ENCODE assay signal across 9 mouse cellular contexts in genomic region chr1:193270965-193271763, GRCm38 (mm10). TPM values are rescaled to one million over a fixed set of nuclear protein-coding genes. Genes with fewer than 3 reads are reported as not detected.
A peak's percentile ranks its signal among the peaks of the same experiment; 100 is the strongest.
DNase-seq lines count a peak whose midpoint lies in the region; ATAC-seq and TF ChIP-seq lines count a peak whose summit lies in the region.
"Had no signal": no experiment of that assay in that cellular context is flagged by ENCODE, and none has a peak within 500 bp of the region (broad histone marks: within the 10 kb centered on the region; RNA-seq: fewer than 3 reads in every experiment).

No protein-coding gene starts in this region.

- peak overlapping the region; percentile 88 for H3K27ac ChIP-seq in heart, embryonic 10.5 days
- no peak overlapping the region for H3K27ac ChIP-seq in cortical plate, adult 2 months (ENCODE audit: insufficient read depth, low read length)
- H3K27ac ChIP-seq in intestine, embryonic 14.5 days (ENCODE audit: low read depth): no peak overlapping the region
- peak overlapping the region; percentile 92 for H3K27ac ChIP-seq in lung, embryonic 15.5 days

- WGBS in heart, embryonic 10.5 days: 26% methylated on average over 6 of the region's 6 CpGs
- WGBS in intestine, embryonic 14.5 days: 48% methylated on average over 6 of the region's 6 CpGs
- WGBS in lung, embryonic 15.5 days: 23% methylated on average over 6 of the region's 6 CpGs

- H3K27me3 ChIP-seq in heart, embryonic 10.5 days (ENCODE audit: insufficient read depth, poor library complexity, severe bottlenecking): no peaks in the 10 kb centered on the region
- no peaks in the 10 kb centered on the region for H3K27me3 ChIP-seq in intestine, embryonic 14.5 days (replicated peaks; ENCODE audit: control insufficient read depth, insufficient read depth, low read length)
- no peaks in the 10 kb centered on the region for H3K27me3 ChIP-seq in lung, embryonic 15.5 days
- H3K27me3 ChIP-seq: hindbrain, embryonic 13.5 days had no signal

- H3K4me3 ChIP-seq in heart, embryonic 10.5 days: peak overlapping the region; percentile 55; the same call in 1 of the 2 replicates
- peak overlapping the region; percentile 48; the same call in 1 of the 2 replicates for H3K4me3 ChIP-seq in cortical plate, adult 2 months (ENCODE audit: insufficient read depth, low read length)
- H3K4me3 ChIP-seq in intestine, embryonic 14.5 days (ENCODE audit: low read depth, low read length): peak overlapping the region; percentile 44; the same call in 1 of the 2 replicates
- peak overlapping the region; percentile 46 for H3K4me3 ChIP-seq in lung, embryonic 15.5 days

- H3K4me2 ChIP-seq in intestine, embryonic 14.5 days (ENCODE audit: low read length): peak overlapping the region; percentile 73
- peak overlapping the region; percentile 63 for H3K4me2 ChIP-seq in lung, embryonic 15.5 days

- ATAC-seq in intestine, embryonic 14.5 days (replicated peaks; ENCODE audit: low FRiP score, low TSS enrichment, low read depth): no peak
- no peak for ATAC-seq in lung, embryonic 15.5 days (ENCODE audit: borderline replicate concordance, extremely low read depth, low FRiP score, low TSS enrichment)

- H3K36me3 ChIP-seq in heart, embryonic 10.5 days: no peaks in the 10 kb centered on the region
- H3K36me3 ChIP-seq in intestine, embryonic 14.5 days (ENCODE audit: control insufficient read depth, insufficient read depth, low read length): no peaks in the 10 kb centered on the region
- no peaks in the 10 kb centered on the region for H3K36me3 ChIP-seq in lung, embryonic 15.5 days
- H3K36me3 ChIP-seq: hindbrain, embryonic 13.5 days had no signal

- no peak for DNase-seq in heart, embryonic 10.5 days (ENCODE audit: low spot score)
- no peak for DNase-seq in heart, postnatal 36 days
- no peak for DNase-seq in intestine, embryonic 14.5 days (ENCODE audit: low spot score)
- no peak for DNase-seq in thymus, postnatal 0 days (ENCODE audit: low spot score)
- no peak for DNase-seq in cerebellum, adult 18-20 months
- DNase-seq in cerebellum, adult 11-12 months: no peak

- intact Hi-C loops in heart, postnatal 36 days (cut with DNase I): no loop called here

- H3K4me1 ChIP-seq in heart, embryonic 10.5 days: peaks cover 33% of the 10 kb centered on the region
- H3K4me1 ChIP-seq in cortical plate, adult 2 months (ENCODE audit: control insufficient read depth, insufficient read depth, low read length): peaks cover 3% of the 10 kb centered on the region
- peaks cover 11% of the 10 kb centered on the region for H3K4me1 ChIP-seq in intestine, embryonic 14.5 days (replicated peaks; ENCODE audit: control insufficient read depth, insufficient read depth, low read length)
- peaks cover 8% of the 10 kb centered on the region; the same call in 1 of the 2 replicates for H3K4me1 ChIP-seq in lung, embryonic 15.5 days

- no peaks in the 10 kb centered on the region for H3K9me3 ChIP-seq in heart, embryonic 10.5 days
- H3K9me3 ChIP-seq in intestine, embryonic 14.5 days (ENCODE audit: control insufficient read depth, low read length): no peaks in the 10 kb centered on the region
- no peaks in the 10 kb centered on the region for H3K9me3 ChIP-seq in lung, embryonic 15.5 days
- H3K9me3 ChIP-seq: hindbrain, embryonic 13.5 days had no signal

- no peak overlapping the region for H3K9ac ChIP-seq in intestine, embryonic 14.5 days (ENCODE audit: low read length)
- peak overlapping the region; percentile 49; the same call in 1 of the 2 replicates for H3K9ac ChIP-seq in lung, embryonic 15.5 days
- H3K9ac ChIP-seq: hindbrain, embryonic 13.5 days had no signal

- TF ChIP-seq POLR2A in cortical plate, adult 2 months (IDR thresholded peaks at IDR 0.05; ENCODE audit: extremely low read depth, insufficient read depth, low read length): no peak

- TF ChIP-seq CTCF in cortical plate, adult 2 months (IDR thresholded peaks at IDR 0.05; ENCODE audit: extremely low read depth, insufficient read depth, low read length): no peak

RNA-seq across cellular contexts. Expression of gene G0s2, which starts 1.9 kb away (rescaled TPM):
- 36.1 and 44.0 TPM in 2 replicates for polyA plus RNA-seq in heart, embryonic 10.5 days (2016; fragmentation: Nextera tagmentation; extraction: Ambion mirVana)
- total RNA-seq in heart, postnatal 36 days (2021): 10 to 100 TPM; 53.6 to 57.8 TPM
- polyA plus RNA-seq in cortical plate, adult 2 months (2012; rRNA removed): 20.8 and 22.6 TPM in 2 replicates
- 23.3 and 24.3 TPM in 2 replicates for polyA plus RNA-seq in intestine, embryonic 14.5 days (2014; fragmentation: Nextera tagmentation; extraction: Ambion mirVana)
- polyA plus RNA-seq in lung, embryonic 15.5 days (2015; fragmentation: Nextera tagmentation; extraction: Ambion mirVana): 148 and 169 TPM in 2 replicates
- polyA plus RNA-seq in thymus, postnatal 0 days (2015; fragmentation: Nextera tagmentation; extraction: Ambion mirVana): 19.9 and 21.3 TPM in 2 replicates

RNA-seq across cellular contexts. Expression of gene Hsd11b1, which starts 7.3 kb away (rescaled TPM):
- 1.0 and 2.2 TPM in 2 replicates for polyA plus RNA-seq in heart, embryonic 10.5 days (2016; fragmentation: Nextera tagmentation; extraction: Ambion mirVana)
- 10 to 100 TPM in 1 of 2 experiments, 1 to 10 TPM in 1; 8.6 to 13.2 TPM for total RNA-seq in heart, postnatal 36 days (2021)
- polyA plus RNA-seq in cortical plate, adult 2 months (2012; rRNA removed): 39.5 and 44.8 TPM in 2 replicates
- polyA plus RNA-seq in intestine, embryonic 14.5 days (2014; fragmentation: Nextera tagmentation; extraction: Ambion mirVana): 0.36 and 0.87 TPM in 2 replicates
- 19.3 and 27.1 TPM in 2 replicates for polyA plus RNA-seq in lung, embryonic 15.5 days (2015; fragmentation: Nextera tagmentation; extraction: Ambion mirVana)
- 43.6 and 49.4 TPM in 2 replicates for polyA plus RNA-seq in thymus, postnatal 0 days (2015; fragmentation: Nextera tagmentation; extraction: Ambion mirVana)
- polyA plus RNA-seq: hindbrain, embryonic 13.5 days had no signal

Comparison
In these comparisons a context has a peak if more than half of its experiments do, and no peak if none do; other contexts are left out.
1. H3K27ac ChIP-seq: peak in heart, embryonic 10.5 days (single experiment) and lung, embryonic 15.5 days (single experiment); none in cortical plate, adult 2 months (single experiment) and intestine, embryonic 14.5 days (single experiment).
2. Peak in every context shown above with its lines, with median percentiles within 50 percentile points of each other: H3K4me3 ChIP-seq.